Mouse (Mus musculus) lung, postnatal 0 days (tissue): ENCODE measurements around the gene Nacc1. TPM values are rescaled to one million over a fixed set of nuclear protein-coding genes. Genes with fewer than 3 reads are reported as not detected.

Source experiments
- ATAC-seq: fragments of 200-750 bp; cut with Nextera tagmentation; 2 replicates; pipeline ENCODE4 v1.8.0; 2017; ENCODE audit warnings: moderate library complexity
- DNase-seq: peaks from one replicate; pipeline ENCODE4 v3.0.0-alpha.2; 2016; ENCODE audit warnings: low spot score
- H3K27ac ChIP-seq: fragments of 300-500 bp; sonication (generic); 2 replicates; pipeline ENCODE4 v1.5.1; 2014; ENCODE audit warnings: antibody characterized with exemption, mild to moderate bottlenecking, low read length, mixed read lengths
- H3K27me3 ChIP-seq: fragments of 300-500 bp; sonication (generic); replicated peaks from 2 replicates; pipeline ENCODE4 v1.6.1; 2014; ENCODE audit warnings: low read length, mixed read lengths; ENCODE audit not compliant: insufficient read depth
- H3K36me3 ChIP-seq: fragments of 300-500 bp; sonication (generic); 2 replicates; pipeline ENCODE4 v1.6.1; 2014; ENCODE audit warnings: low read length, mixed read lengths; ENCODE audit not compliant: insufficient read depth
- H3K4me1 ChIP-seq: fragments of 300-500 bp; sonication (generic); 2 replicates; pipeline ENCODE4 v1.6.1; 2014; ENCODE audit warnings: antibody characterized with exemption, low read depth, low read length, mixed read lengths; ENCODE audit not compliant: insufficient read depth
- H3K4me2 ChIP-seq: fragments of 300-500 bp; sonication (generic); replicated peaks from 2 replicates; pipeline ENCODE4 v1.6.1; 2014; ENCODE audit warnings: low read depth, mild to moderate bottlenecking, low read length, moderate library complexity, mixed read lengths
- H3K4me3 ChIP-seq: fragments of 300-500 bp; sonication (generic); 2 replicates; pipeline ENCODE4 v1.5.1; 2014; ENCODE audit warnings: low read depth, low read length
- H3K9ac ChIP-seq: fragments of 300-500 bp; sonication (generic); replicated peaks from 2 replicates; pipeline ENCODE4 v1.6.1; 2014; ENCODE audit warnings: low read depth, mild to moderate bottlenecking
- H3K9me3 ChIP-seq: fragments of 300-500 bp; sonication (generic); 2 replicates; pipeline ENCODE4 v1.6.1; 2016; ENCODE audit warnings: low read length, mixed read lengths
- CTCF ChIP-seq: IDR thresholded peaks from 2 replicates; pipeline ENCODE4 v1.5.1; 2016; ENCODE audit warnings: antibody characterized with exemption, mild to moderate bottlenecking
- EP300 ChIP-seq: IDR thresholded peaks from 2 replicates; pipeline ENCODE4 v1.6.1; 2016; ENCODE audit warnings: antibody characterized with exemption, mild to moderate bottlenecking, control low read depth
- WGBS: fragments of 180-500 bp; shearing (Covaris S2); extraction: QIAGEN DNeasy Blood & Tissue Kit; methylation state at CpG from one replicate; pipeline ENCODE4 v1.1.7; 2014; 5-methylcytosine and 5-hydroxymethylcytosine counted together
- polyA plus RNA-seq: library from polyadenylated mRNA; unstranded; fragments of >200 nt; fragmentation: Nextera tagmentation; extraction: Ambion mirVana; gene quantifications from 2 replicates; pipeline ENCODE4 v1.2.1, GENCODE M21; 2015

The Nacc1 gene
- polyA plus RNA-seq, 1 experiment from 2014 or later = 7.4 TPM

GRCm38 (mm10) chr8:84641578-84642361, 45.9 kb downstream of the Nacc1 start:
- H3K27ac ChIP-seq = no peak overlapping the region
- H3K9ac ChIP-seq = no peak overlapping the region
- no peaks in the 10 kb centered on the region; the same call in 1 of the 2 replicates for H3K4me1 ChIP-seq
- H3K36me3 ChIP-seq = no peaks in the 10 kb centered on the region
- no peaks in the 10 kb centered on the region for H3K9me3 ChIP-seq
- no peak overlapping the region for H3K4me3 ChIP-seq
- no peaks in the 10 kb centered on the region for H3K27me3 ChIP-seq
- ATAC-seq = no peak
- TF ChIP-seq CTCF = peak; percentile 29; the same call in 1 of the 2 replicates
- TF ChIP-seq EP300 = peak; percentile 38; the same call in 1 of the 2 replicates
- DNase-seq = peak; percentile 75
- WGBS = 85% methylated on average over 1 of the region's 1 CpGs
- H3K4me2 ChIP-seq = no peak overlapping the region

GRCm38 (mm10) chr8:84640617-84641294, 46.9 kb downstream of the Nacc1 start:
- ATAC-seq (no peak), DNase-seq (no peak)
- Histone ChIP-seq H3K9ac (no peak overlapping the region), H3K36me3 (no peaks in the 10 kb centered on the region), H3K4me1 (no peaks in the 10 kb centered on the region; the same call in 1 of the 2 replicates), H3K9me3 (no peaks in the 10 kb centered on the region), H3K27ac (0 out of 2 replicates have a peak overlapping the region, but pooled peaks have one; percentile 15), H3K27me3 (no peaks in the 10 kb centered on the region), H3K4me3 (no peak overlapping the region), H3K4me2 (no peak overlapping the region)
- TF ChIP-seq EP300 (no peak), CTCF (no peak)
- 63% methylated on average over 7 of the region's 7 CpGs for WGBS

GRCm38 (mm10) chr8:84640010-84640588, 47.6 kb downstream of the Nacc1 start:
- Histone ChIP-seq H3K4me1 (no peaks in the 10 kb centered on the region; the same call in 1 of the 2 replicates), H3K4me3 (peak overlapping the region; percentile 55), H3K9ac (no peak overlapping the region), H3K9me3 (no peaks in the 10 kb centered on the region), H3K4me2 (peak overlapping the region; percentile 58), H3K27ac (0 out of 2 replicates have a peak overlapping the region, but pooled peaks have one; percentile 15), H3K36me3 (no peaks in the 10 kb centered on the region), H3K27me3 (no peaks in the 10 kb centered on the region)
- 19% methylated on average over 9 of the region's 9 CpGs for WGBS
- TF ChIP-seq EP300 (no peak), CTCF (no peak)
- ATAC-seq (no peak), DNase-seq (no peak)

GRCm38 (mm10) chr8:84639162-84640009, 48.3 kb downstream of the Nacc1 start:
- H3K9me3 ChIP-seq = no peaks in the 10 kb centered on the region
- under 1% methylated on average over 95 of the region's 106 CpGs for WGBS
- peak overlapping the region; percentile 55 for H3K4me3 ChIP-seq
- no peaks in the 10 kb centered on the region for H3K27me3 ChIP-seq
- no peaks in the 10 kb centered on the region for H3K36me3 ChIP-seq
- peak overlapping the region; percentile 86 for H3K27ac ChIP-seq
- ATAC-seq (peak; percentile 94), DNase-seq (peak; percentile 96)
- TF ChIP-seq EP300 (no peak), CTCF (peak; percentile 60)
- H3K9ac ChIP-seq = peak overlapping the region; percentile 54
- H3K4me1 ChIP-seq = no peaks in the 10 kb centered on the region; the same call in 1 of the 2 replicates
- H3K4me2 ChIP-seq = peak overlapping the region; percentile 77

- ATAC-seq = peak; percentile 22
- Histone ChIP-seq H3K4me3 (peak overlapping the region; percentile 55), H3K4me1 (no peaks in the 10 kb centered on the region; the same call in 1 of the 2 replicates), H3K9ac (peak overlapping the region; percentile 54), H3K4me2 (peak overlapping the region; percentile 77), H3K36me3 (no peaks in the 10 kb centered on the region), H3K9me3 (no peaks in the 10 kb centered on the region), H3K27me3 (no peaks in the 10 kb centered on the region), H3K27ac (peak overlapping the region; percentile 86)
- no peak for DNase-seq
- TF ChIP-seq CTCF = peak; percentile 16; the same call in 1 of the 2 replicates
- TF ChIP-seq EP300 = no peak
- WGBS = under 1% methylated on average over 40 of the region's 52 CpGs
These were observed 49.0 kb downstream of the Nacc1 start for GRCm38 (mm10) chr8:84638555-84639161.
